8 mouse cellular contexts compared by ENCODE assay signal in genomic region chr1:37299540-37300491, GRCm38 (mm10). TPM values are rescaled to one million over a fixed set of nuclear protein-coding genes. Genes with fewer than 3 reads are reported as not detected.
DNase-seq lines count a peak whose midpoint lies in the region; ATAC-seq and TF ChIP-seq lines count a peak whose summit lies in the region.

Gene Inpp4a, plus strand, starts transcription at chr1:37299865.

- H3K4me1 ChIP-seq in cortical plate, adult 2 months (ENCODE audit: control insufficient read depth, insufficient read depth, low read length), result peaks cover 4% of the 10 kb centered on the region; the same call in 1 of the 2 replicates
- H3K4me1 ChIP-seq in megakaryocyte, embryonic 14.5 days, result peaks cover 75% of the 10 kb centered on the region

- peak within 1 kb of the TSS; percentile 99 for H3K4me3 ChIP-seq in cortical plate, adult 2 months (ENCODE audit: insufficient read depth, low read length)
- H3K4me3 ChIP-seq in megakaryocyte, embryonic 14.5 days (replicated peaks), result peak within 1 kb of the TSS; percentile 97

- ATAC-seq in activated CD4-positive, CD25-positive, alpha-beta regulatory T cell, adult 4 months, result peak; percentile 89

- peak; percentile 77 for TF ChIP-seq POLR2A in cortical plate, adult 2 months (IDR thresholded peaks at IDR 0.05; ENCODE audit: extremely low read depth, insufficient read depth, low read length)

- no peaks in the 10 kb centered on the region for H3K27me3 ChIP-seq in megakaryocyte, embryonic 14.5 days (replicated peaks)

- DNase-seq in gastrocnemius, adult 8-10 months (ENCODE audit: low spot score in 2 of 2), result peak; percentile 83 to 85
- peak; percentile 79 for DNase-seq in hindlimb bud, embryonic 11.5 days (ENCODE audit: extremely low spot score, low read depth, low spot score)
- peak; percentile 78 to 82 for DNase-seq in left cerebral cortex, adult 8-10 months (ENCODE audit: low spot score in 2 of 2)
- peak; percentile 93 to 96 for DNase-seq in right cerebral cortex, postnatal 10 days (ENCODE audit: low spot score in 2 of 2)
- peak; percentile 98 for DNase-seq in urinary bladder, postnatal 25 days (ENCODE audit: low spot score)

- 0 out of 2 replicates have a peak, but pooled peaks cover 7% of the 10 kb centered on the region for H3K9me3 ChIP-seq in megakaryocyte, embryonic 14.5 days

- TF ChIP-seq CTCF in cortical plate, adult 2 months (IDR thresholded peaks at IDR 0.05; ENCODE audit: extremely low read depth, insufficient read depth, low read length), result no peak

- peaks cover 6% of the 10 kb centered on the region for H3K36me3 ChIP-seq in megakaryocyte, embryonic 14.5 days (replicated peaks; ENCODE audit: low read length)

- H3K27ac ChIP-seq in cortical plate, adult 2 months (ENCODE audit: insufficient read depth, low read length), result peak within 1 kb of the TSS; percentile 51

RNA-seq across cellular contexts. Expression of gene Inpp4a, which starts in this region (rescaled TPM):
- 10 to 100 TPM; 58.0 to 60.7 TPM for polyA plus RNA-seq in activated CD4-positive, CD25-positive, alpha-beta regulatory T cell, adult 4 months (2017; shearing (Covaris generic))
- polyA plus RNA-seq in cortical plate, adult 2 months (2012; rRNA removed), result 84.4 and 85.7 TPM in 2 replicates
- 10 to 100 TPM; 20.1 to 24.8 (median 21.7) TPM for total RNA-seq in gastrocnemius, adult 8-10 months (2022)
- total RNA-seq in left cerebral cortex, adult 8-10 months (2022), result 100 to 1,000 TPM; 207 to 234 (median 221) TPM
- 2.5 and 7.7 TPM in 2 replicates for polyA plus RNA-seq in megakaryocyte, embryonic 14.5 days (2012; ENCODE audit: insufficient read depth, low replicate concordance)

Comparison
In these comparisons a context has a peak if more than half of its experiments do, and no peak if none do; other contexts are left out.
1. Peak in every context shown above with its lines: DNase-seq, ATAC-seq, H3K4me3 ChIP-seq and H3K27ac ChIP-seq.
2. RNA of gene Inpp4a (total RNA-seq): 207 to 234 TPM in left cerebral cortex, adult 8-10 months; 20.1 to 24.8 TPM in gastrocnemius, adult 8-10 months; every median in the first group is over 4 times any median in the second.